Mouse (Mus musculus) spleen, postnatal 0 days (tissue): Measurements from ENCODE around the gene Rap1gds1. TPM values are rescaled to one million over a fixed set of nuclear protein-coding genes. Genes with fewer than 3 reads are reported as not detected.

ENCODE experiments used
- polyA plus RNA-seq: library from polyadenylated mRNA; unstranded; fragments of >200 nt; fragmentation: Nextera tagmentation; extraction: Ambion mirVana; gene quantifications from 2 replicates; pipeline ENCODE4 v1.2.1, GENCODE M21; 2015

Gene Rap1gds1
- 20.0 and 25.0 TPM in 2 replicates for polyA plus RNA-seq

DNA sequence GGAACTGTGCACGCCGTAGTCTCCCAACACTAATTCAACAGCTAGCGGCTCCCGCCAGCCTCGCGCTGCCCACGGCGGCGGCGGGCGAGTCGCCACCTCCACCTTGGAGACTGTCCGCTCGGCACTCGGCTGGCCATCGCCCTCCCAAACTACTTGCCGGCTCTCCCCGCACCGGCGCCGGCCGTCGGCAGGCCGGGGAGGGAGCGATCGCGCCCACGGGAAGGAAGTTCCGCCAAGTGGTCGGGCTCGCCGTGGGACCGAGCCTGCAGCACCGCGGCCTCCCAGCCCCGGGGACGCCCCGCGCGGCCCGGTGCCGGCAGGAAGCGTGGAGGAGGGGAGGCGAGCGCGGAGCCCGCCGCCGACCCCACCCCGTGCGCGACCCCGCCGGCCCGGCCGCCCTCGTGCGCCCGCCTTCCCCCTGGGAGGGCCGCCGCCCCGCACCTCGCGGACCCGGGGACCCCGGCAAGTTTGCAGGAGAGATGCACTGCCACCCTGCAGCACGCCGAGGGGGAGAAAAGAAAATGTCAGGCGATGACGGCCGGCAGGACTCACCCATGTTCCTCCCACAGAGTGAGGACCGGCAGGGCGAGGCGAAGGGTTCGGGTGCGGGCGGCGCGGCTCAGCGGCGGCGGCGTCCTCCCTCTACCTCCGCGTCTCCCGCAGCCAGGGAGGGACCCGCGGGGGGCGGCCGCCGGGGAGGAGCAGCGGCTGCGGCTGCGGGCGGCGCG is at the start of gene Rap1gds1:
Rap1gds1 (minus strand) TSS at position 718 of the 728 bp plus-strand sequence.

Other genes with a start within 250 kb of the Rap1gds1 start
- not detected in 2 replicates for gene Stpg2, start 130.5 kb upstream of the Rap1gds1 start, polyA plus RNA-seq